Mouse (Mus musculus): ENCODE results near the gene Ccdc86.

DNA sequence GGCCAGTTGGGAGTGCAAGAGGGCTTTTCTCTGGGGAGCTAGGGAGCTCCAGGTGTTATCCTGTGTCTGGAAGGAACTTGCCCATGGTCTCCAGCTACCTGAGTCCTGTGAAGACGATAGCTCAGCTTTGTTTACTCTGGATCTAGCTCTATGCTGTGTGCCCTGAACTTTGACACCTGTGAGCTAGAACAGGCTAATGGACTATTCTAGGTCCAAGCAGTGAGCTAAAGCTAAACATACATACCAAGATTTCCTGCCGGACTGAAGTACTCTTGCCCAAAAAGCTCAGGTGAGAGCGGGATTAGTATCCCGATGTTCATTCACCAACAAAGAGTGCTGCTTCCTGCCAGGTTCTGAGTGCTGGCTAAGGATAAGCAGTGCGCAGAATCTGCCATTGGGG, 44.6 kb downstream of the Ccdc86 start:
- TF ChIP-seq CTCF (conservative IDR thresholded peaks at IDR 0.05; ENCODE audit: low read length) (no peak), NANOG (IDR thresholded peaks at IDR 0.05; ENCODE audit: borderline replicate concordance, low read length) (no peak)
